Mouse (Mus musculus) small intestine, adult 2 months (tissue): Measurements from ENCODE around the gene Ccnl2. TPM values are rescaled to one million over a fixed set of nuclear protein-coding genes. Genes with fewer than 3 reads are reported as not detected.

Experiments
- H3K27ac ChIP-seq: fragments of 200-500 bp; 2 replicates; pipeline ENCODE4 v1.5.1; 2012; ENCODE audit warnings: low read depth, low read length, control low read depth, inconsistent platforms; ENCODE audit not compliant: insufficient read depth
- H3K27me3 ChIP-seq: fragments of 200-500 bp; 2 replicates; pipeline ENCODE4 v1.6.1; 2012; ENCODE audit warnings: mild to moderate bottlenecking, moderate library complexity, low read length, inconsistent platforms; ENCODE audit not compliant: control insufficient read depth, insufficient read depth
- H3K36me3 ChIP-seq: fragments of 200-500 bp; 2 replicates; pipeline ENCODE4 v1.6.1; 2012; ENCODE audit warnings: mild to moderate bottlenecking, low read length, control low read depth, inconsistent platforms; ENCODE audit not compliant: control insufficient read depth, insufficient read depth
- H3K4me1 ChIP-seq: fragments of 200-500 bp; 2 replicates; pipeline ENCODE4 v1.6.1; 2012; ENCODE audit warnings: low read length, inconsistent platforms, mixed read lengths; ENCODE audit not compliant: control insufficient read depth, insufficient read depth, insufficient read length
- H3K4me3 ChIP-seq: fragments of 200-500 bp; 2 replicates; pipeline ENCODE4 v1.5.1; 2012; ENCODE audit warnings: low read depth, mild to moderate bottlenecking, control low read depth, inconsistent platforms, low read length, moderate library complexity
- CTCF ChIP-seq: fragments of 200-500 bp; IDR thresholded peaks from 2 replicates; pipeline ENCODE4 v1.5.1; 2012; ENCODE audit warnings: low read depth, mild to moderate bottlenecking, control low read depth, inconsistent platforms, low read length, moderate library complexity, mixed read lengths; ENCODE audit not compliant: insufficient replicate concordance, insufficient read length; ENCODE audit errors: extremely low read depth
- POLR2A ChIP-seq: fragments of 200-500 bp; IDR thresholded peaks from 2 replicates; pipeline ENCODE4 v1.6.1; 2012; ENCODE audit warnings: low read depth, mild to moderate bottlenecking, control low read depth, inconsistent platforms, low read length, moderate library complexity
- WGBS: fragments of 180-500 bp; shearing (Covaris S2); methylation state at CpG from one replicate; pipeline ENCODE4 v1.1.7; 2018; 5-methylcytosine and 5-hydroxymethylcytosine counted together
- polyA plus RNA-seq: library from polyadenylated mRNA; depleted of rRNA; stranded (reverse); fragments of >200 nt; gene quantifications from 2 replicates; pipeline ENCODE4 v1.2.3, GENCODE M21; 2012

Ccnl2 gene
- polyA plus RNA-seq, 1 experiment, result 31.3 TPM

DNA sequence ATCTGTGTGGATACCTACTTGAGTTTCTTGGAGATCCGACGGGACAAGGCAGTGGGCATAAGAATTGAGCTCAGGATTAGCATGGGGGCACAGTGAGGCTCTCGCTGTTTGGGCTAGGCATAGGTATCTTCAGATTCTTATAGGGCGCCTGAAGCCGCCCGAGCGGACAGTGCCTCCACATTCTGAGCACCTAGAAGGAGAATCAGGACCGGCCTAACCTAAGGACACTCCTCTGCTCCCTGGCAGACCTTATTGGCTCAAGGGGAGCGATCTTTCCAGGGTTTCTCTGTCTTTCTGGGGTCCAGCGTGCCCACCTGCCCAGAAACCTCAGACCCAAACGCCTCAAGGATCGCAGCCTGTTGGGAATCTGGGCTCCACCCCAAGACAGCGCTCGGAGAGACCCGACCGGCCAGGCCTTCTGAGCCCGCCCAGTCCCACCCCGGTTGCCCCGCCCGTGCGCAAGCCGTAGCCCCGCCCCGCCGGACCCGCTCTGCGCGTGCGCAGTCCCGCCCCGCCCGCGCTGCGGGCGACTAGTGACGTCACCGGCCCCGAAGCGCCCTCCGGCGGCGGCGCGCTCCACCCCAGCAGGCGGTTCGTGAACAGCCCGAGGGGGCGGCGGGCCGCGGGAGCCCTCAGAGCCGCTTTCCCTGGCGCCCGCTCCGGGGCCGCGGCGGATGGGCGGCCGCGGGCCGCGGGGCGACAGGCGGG, 34.7 kb downstream of the Ccnl2 start, which contains the start of gene Dvl1:
TSS of gene Dvl1 (plus strand) at position 532 of the 708 bp plus-strand sequence.
- Histone ChIP-seq H3K4me1 (peaks cover 25% of the 10 kb centered on the region), H3K4me3 (peak within 1 kb of the TSS; percentile 91), H3K36me3 (no peaks in the 10 kb centered on the region), H3K27ac (peak within 1 kb of the TSS; percentile 64), H3K27me3 (no peaks in the 10 kb centered on the region)
- WGBS, result 3% methylated on average over 55 of the region's 65 CpGs
- TF ChIP-seq CTCF (0 out of 2 replicates have a peak, but pooled peaks have one; percentile 28), POLR2A (no peak)

DNA sequence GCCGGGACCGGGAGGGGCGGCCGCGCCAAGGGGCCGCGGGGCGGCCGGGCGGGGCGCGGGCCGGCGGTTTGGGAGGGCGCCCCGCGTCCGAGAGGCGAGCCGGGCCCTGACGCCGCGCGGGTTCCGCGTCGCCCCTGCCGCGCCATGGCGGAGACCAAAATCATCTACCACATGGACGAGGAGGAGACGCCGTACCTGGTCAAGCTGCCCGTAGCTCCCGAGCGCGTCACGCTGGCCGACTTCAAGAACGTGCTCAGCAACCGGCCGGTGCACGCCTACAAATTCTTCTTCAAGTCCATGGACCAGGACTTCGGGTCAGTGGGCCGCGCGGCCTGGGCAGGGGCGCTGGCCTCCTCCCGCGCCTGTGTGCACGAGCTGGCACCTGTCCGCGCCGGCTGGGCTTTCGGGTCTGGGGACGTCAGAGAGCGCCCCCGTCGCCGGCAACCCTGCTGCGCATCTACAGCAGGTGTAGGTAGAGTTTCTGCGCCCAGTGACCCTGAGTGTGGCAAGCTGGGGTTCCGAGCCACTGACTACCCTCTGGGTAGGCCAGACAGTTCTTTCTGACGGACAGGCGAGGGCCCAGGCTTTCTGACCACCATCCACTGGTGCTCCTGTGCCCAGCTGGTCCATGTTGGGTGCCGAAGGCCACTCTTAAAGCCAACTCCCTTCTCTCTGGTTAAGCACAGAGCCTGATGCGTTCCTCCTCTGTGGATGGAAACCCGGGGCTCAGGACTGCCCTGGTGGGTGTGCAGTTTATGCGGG, 35.5 kb downstream of the Ccnl2 start:
- TF ChIP-seq CTCF, result no peak
- Histone ChIP-seq H3K4me3 (peak overlapping the region; percentile 91), H3K36me3 (no peaks in the 10 kb centered on the region), H3K27me3 (no peaks in the 10 kb centered on the region), H3K4me1 (peaks cover 27% of the 10 kb centered on the region), H3K27ac (peak overlapping the region; percentile 64)
- 1% methylated on average over 68 of the region's 69 CpGs for WGBS

DNA sequence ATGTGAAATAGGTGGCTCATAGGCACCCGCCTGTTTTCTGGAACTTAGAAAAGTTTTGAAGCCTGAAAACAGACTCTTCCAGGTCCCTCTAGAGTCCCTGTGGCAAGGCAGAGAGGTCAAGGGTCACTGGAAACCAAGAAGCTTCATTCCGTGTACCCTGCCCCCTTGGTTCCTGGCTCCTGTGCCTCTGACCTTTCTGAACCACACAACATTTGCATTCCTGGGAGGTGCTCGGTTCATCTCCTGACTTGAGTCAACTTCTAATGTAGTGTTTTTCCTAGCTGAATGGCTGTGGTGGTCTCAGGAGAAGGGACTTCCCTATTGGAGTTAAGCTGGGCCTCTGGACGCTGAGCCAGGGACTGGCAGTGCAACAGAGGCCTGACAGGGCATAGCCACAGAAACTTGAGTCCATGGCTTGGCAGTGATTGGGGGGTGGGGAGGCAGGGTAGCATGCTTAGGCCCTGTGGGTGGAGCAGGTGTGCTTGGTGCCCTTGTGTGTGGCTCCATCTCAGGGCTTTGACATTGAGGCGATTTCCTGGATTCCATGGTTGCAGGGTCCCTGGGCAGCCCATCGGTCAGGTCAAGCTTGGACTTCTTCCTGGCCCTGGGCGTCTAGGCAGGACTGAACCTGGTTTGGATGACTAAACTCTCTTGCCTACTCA, 36.3 kb downstream of the Ccnl2 start:
- Histone ChIP-seq H3K4me1 (peaks cover 27% of the 10 kb centered on the region), H3K27ac (peak overlapping the region; percentile 64), H3K36me3 (0 out of 2 replicates have a peak, but pooled peaks cover 2% of the 10 kb centered on the region), H3K27me3 (no peaks in the 10 kb centered on the region), H3K4me3 (peak overlapping the region; percentile 91)
- 44% methylated on average over 7 of the region's 7 CpGs for WGBS
- TF ChIP-seq CTCF (no peak), POLR2A (no peak)

DNA sequence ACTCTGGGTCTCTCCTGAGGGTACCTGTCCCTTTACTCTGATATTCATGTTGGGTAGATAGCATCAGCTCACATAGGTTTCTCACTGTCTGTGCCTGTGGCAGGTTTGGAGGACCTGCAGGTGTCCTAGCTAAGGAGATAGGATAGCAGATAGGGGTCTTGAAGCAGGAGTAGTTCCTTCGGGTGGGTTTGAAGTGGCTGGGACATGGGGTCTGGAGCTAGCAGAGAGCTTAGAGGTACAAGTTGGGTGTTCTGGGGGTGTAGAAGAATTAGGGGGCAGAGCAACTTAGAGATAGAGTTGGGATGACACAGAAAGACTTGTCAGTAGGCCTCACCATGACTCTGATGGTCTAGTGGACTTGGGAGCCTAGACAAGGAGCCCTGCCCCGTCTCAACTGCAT, 37.1 kb downstream of the Ccnl2 start:
- Histone ChIP-seq H3K36me3 (peaks cover 6% of the 10 kb centered on the region; the same call in 1 of the 2 replicates), H3K27ac (peak overlapping the region; percentile 24), H3K4me3 (no peak overlapping the region), H3K4me1 (peaks cover 27% of the 10 kb centered on the region), H3K27me3 (no peaks in the 10 kb centered on the region)
- no peak for TF ChIP-seq CTCF
- no peak for TF ChIP-seq POLR2A
- WGBS, result 54% methylated on average over 2 of the region's 2 CpGs

DNA sequence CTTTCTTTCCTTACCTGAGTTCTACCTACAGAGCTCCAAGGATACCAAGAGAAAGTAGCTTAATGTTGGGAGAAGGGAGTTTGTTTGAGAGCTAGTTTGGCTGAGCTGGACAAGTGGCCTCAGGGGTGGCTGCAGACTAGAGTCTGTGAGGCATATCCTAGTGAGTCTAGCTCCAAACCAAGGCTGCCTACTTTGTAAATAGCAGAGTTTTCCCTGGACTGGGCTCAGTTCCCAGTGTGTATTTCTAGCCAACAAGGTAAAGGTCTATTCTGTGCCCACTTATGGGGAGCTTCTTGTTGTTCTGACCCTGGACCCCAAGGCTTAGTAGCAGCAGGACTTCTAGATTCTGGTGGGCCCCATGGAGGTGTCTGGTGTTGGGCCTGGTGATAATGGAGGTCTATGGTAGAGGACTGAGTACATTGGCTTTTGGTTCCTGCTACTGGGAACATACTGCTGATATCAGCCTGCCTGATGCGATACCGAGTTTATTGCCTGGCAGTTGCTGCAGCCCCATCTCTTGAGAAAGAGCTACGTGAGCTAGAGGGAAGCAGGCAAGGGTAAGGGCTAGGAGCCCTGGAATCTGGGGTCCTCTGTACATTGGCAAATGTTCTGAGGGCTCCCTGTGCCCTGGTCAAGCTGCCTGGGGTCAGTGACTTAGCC, 37.6 kb downstream of the Ccnl2 start:
- H3K4me1 ChIP-seq, result peaks cover 27% of the 10 kb centered on the region
- H3K36me3 ChIP-seq, result peaks cover 11% of the 10 kb centered on the region
- TF ChIP-seq POLR2A (no peak), CTCF (no peak)
- no peak overlapping the region for H3K4me3 ChIP-seq
- H3K27ac ChIP-seq, result peak overlapping the region; percentile 24
- H3K27me3 ChIP-seq, result no peaks in the 10 kb centered on the region
- WGBS, result 30% methylated on average over 3 of the region's 3 CpGs

DNA sequence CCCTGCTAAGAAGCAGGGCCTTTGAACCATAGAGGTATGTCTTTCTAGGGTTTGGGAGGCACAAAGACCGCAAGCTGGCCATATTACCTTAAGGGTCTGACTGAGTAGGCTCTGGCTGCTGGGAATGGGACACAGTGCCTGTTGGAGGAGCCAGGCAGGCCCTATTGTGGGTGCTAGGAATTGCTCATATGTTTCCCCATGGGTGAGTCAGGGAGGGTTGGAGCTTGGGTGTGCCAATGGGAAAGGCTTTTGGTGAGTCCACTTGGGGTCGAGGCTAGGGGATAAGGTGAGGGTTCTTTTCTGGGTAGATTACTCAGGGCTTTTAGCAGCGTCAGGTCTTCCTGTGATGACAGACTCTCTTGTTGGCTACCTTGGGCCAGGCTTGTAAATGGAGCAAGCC, 39.1 kb downstream of the Ccnl2 start:
- no peak overlapping the region for H3K4me3 ChIP-seq
- peaks cover 26% of the 10 kb centered on the region for H3K36me3 ChIP-seq
- H3K27ac ChIP-seq, result no peak overlapping the region
- TF ChIP-seq CTCF (no peak), POLR2A (no peak)
- peaks cover 27% of the 10 kb centered on the region for H3K4me1 ChIP-seq
- WGBS, result 72% methylated on average over 3 of the region's 3 CpGs
- H3K27me3 ChIP-seq, result no peaks in the 10 kb centered on the region
